Mouse (Mus musculus) urinary bladder, postnatal 4 days (tissue): ENCODE data around the gene Ctc1.

ENCODE experiments used
- DNase-seq, 2 experiments: peaks; one replicate each; pipeline ENCODE4 v3.0.0; 2021 to 2022; ENCODE audit warnings: low spot score in 2 of 2

The Ctc1 gene

DNA sequence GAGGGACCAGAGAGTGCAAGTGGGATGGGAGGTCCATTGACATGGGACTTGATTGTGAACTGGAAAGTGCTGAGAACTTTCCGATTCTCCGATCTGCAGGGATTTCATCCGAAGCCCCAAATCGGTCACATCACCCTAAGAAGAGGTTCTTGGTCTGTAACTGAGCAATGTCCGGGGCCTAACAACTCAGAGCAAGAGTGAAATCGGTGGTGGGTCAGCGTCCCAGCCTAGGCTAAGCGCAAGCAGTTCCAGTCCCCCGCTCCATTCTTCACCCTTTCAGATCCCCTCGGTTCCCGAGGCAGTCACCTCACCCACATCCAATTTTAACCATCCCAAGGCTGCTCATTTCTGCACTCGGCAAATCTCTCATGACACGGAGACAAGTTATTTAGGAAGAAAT lies 54.4 kb downstream of the Ctc1 start:
- no peak for DNase-seq

- DNase-seq = peak; percentile 90 to 94
These were observed 55.0 kb downstream of the Ctc1 start, which contains the start of gene Tmem107 for GRCm38 (mm10) chr11:69070590-69071222. Gene Tmem107 (plus strand): TSS chr11:69070806.

DNA sequence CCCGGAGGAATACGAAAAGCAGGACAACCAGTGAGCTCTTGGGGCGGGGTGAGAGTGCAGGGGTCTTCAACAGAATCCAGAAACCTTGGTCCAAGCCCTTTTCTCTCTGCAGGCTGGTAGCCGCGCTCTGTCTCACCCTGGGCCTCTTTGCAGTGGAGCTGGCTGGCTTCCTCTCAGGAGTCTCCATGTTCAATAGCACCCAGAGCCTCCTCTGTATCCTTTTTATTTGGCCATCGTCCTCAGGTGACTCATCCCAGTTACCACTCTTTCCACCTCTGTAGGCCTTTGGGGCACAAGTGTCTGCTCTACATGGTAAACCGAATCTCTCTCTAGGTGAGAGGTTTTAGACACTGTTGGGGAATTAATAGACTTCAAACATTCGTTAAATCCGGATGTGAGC lies 55.6 kb downstream of the Ctc1 start:
- no peak for DNase-seq

DNA sequence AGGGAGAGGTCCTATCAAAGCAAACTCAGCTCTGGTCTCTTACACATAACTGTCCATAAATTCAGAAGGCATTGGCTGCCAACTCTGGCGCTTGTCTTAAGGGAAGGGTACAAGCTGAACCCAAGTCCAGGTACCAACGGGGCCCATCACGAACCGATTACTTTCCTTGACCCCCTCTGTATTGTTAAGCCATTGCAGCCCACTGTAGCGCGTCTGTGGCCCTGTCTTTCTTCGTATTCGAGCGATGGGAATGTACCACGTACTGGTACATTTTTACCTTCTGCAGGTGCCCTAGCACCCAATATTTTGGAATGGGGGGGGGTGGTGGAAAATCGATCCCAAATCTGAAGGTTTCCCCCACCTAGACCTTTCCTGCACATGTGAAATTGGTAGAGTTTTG lies 56.5 kb downstream of the Ctc1 start:
- no peak for DNase-seq

DNA sequence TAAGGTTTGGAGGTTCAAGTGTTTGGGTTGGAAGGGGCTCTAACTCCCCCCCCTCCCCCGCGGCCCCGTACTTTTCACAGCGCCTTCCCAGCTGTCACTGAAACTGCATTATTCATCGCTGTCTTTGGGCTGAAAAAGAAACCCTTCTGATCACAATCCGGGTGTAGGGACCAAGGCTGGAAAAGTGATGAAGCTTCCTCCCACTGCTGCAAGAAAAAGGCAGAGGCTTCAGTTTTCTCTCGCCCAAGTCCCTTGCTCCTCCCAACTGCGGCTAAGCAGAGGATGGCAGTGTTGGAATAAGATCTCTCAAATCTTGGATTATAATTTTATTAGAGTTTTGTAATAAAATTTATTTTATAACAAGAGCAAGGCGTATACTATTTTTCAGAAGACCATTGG lies 57.0 kb downstream of the Ctc1 start:
- no peak for DNase-seq

GRCm38 (mm10) chr11:69073065-69073888 lies 57.6 kb downstream of the Ctc1 start:
- DNase-seq = peak in 1 of 2 experiments; percentile 67

DNA sequence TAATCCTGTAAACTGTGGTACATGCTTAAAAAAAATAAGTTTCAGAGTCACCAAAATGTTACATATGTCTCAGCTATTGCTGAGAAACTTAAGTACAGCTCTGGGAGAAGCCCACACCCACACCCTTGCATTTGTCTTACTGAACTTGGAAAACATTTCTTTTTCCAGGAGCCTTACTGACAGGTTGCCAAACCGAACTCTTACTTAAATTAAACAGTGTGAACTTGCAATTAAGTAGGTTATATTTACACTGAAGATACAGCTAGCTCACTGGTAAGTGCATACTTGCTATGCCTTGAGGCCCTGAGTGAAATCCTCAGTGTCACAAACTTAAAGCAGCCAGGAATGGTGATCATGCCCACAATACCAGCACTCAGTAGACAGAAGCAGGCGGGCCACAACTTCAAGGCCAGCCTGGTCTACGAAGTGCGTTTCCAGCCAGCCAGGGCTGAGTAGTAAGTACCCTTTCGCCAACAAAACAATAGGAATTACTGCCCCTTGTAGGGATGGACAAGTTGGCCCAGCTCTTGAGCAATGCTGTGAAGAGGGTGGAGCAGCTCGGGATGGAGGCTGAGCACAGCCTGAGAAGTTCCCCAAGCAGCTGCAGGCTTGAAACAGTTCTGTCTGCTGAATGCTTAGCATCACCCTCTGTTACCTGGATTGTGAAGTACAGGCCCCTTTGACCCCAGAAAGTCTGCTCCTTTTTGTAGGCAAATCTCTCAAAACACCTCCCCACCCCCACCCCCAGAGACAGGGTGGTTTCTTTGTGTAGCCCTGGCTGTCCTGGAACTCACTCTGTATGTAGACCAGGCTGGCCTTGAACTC lies 58.5 kb downstream of the Ctc1 start:
- no peak for DNase-seq

DNA sequence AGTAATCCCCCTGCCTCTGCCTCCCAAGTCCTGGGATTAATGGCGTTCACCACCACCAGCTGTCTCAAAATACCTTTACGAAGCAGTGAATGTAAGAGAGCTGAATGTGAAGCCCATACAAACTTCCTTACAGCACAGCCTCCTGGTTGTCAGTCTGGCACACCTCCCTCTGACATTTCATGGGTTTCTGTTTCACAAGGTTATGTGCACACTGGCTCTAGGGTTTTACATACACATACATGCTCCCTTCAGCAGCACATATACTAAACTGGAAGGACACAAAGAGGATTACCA lies 59.0 kb downstream of the Ctc1 start:
- no peak for DNase-seq

GRCm38 (mm10) chr11:69075764-69076479 lies 60.2 kb downstream of the Ctc1 start:
- DNase-seq = no peak

- DNase-seq = no peak
These were observed 60.9 kb downstream of the Ctc1 start for GRCm38 (mm10) chr11:69076572-69076971.

DNA sequence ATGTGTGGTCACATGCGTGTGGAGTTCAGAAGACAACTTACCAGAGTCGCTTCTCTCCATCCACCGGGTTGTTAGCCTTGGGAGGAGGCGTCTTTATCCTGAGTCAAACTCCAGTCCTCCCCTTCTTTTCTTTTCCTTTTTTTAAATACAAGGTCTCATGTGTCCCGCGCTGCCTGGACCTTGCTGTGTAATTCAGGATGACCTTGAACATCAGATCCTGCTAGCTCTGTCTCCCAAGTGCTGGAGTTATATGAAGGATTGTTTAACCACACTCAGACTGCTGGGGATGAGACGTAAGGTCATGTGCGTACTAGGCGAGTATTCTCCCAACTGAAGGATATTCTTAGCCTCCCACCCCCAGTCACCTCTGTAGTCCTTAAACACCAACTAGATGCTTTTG lies 61.6 kb downstream of the Ctc1 start:
- no peak for DNase-seq

DNA sequence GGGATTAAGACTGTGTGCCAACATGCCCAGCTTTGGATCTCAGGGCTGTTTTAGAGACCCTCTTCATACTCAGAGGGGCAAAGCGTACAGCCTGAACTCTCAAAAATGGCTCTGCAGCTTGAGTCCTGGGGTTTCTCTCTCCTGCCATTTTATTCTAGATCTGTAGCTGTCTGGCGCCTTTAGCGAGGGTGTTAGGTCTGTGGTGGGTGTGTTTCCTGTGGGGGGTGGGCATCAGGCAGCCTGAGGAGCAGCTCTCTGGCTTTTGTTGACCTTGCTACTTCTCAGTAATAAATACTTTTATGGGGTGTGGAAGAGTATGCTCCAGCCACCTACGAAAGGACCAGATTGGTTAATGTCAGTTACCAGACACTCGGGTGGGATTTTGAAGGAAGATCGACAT lies 62.3 kb downstream of the Ctc1 start:
- DNase-seq = no peak

DNA sequence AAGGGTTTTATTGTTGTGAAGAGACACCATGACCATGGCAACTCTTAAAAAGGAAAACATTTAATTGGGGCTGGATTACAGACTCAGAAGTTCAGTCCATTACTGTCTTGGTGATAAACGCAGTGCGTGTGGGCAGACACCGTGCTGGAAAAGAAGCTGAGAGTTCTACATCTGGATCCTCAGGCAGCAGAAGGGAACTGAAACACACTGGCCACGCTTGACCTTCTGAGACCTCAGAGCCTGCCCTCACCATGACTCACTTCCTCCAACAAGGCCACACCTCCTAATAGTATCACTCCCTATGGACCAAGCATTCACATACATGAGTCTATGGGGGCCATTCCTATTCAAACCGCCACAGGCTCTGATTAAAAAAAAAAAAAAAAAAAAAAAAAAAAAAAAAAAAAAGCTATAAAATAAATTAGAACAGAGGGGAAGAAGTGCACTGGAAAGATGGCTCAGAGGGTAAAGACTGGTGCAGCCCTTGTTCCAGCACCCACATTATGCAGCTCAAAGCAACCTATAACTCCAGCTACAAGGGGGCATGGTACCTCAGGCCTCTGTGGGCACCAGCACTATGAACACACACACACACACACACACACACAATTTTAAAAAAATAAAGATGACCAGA lies 63.2 kb downstream of the Ctc1 start:
- DNase-seq = no peak

GRCm38 (mm10) chr11:69080102-69080854 lies 64.6 kb downstream of the Ctc1 start:
- peak in 1 of 2 experiments; percentile 14 for DNase-seq

- no peak for DNase-seq
These were observed 65.1 kb downstream of the Ctc1 start for GRCm38 (mm10) chr11:69080855-69081222.

DNA sequence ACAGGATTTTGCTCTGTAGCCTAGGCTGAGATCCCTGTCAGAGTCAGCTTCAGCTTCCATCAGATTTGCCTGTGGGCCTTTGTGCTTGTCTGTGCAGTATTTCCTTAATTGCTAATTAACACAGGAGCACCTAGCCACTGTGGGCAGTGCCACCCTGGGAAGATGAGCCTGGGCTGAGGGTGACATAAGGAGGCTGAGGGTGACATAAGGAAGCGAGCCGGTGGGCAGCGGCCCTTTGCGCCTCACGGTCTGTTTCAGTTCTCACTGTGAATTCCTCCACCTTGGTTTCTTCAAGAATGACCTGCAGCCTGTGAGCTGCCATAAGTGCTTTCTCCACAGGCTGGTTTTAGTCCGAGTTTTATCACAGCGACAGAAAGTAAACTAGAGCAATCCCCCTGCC lies 65.9 kb downstream of the Ctc1 start:
- DNase-seq = no peak

GRCm38 (mm10) chr11:69085608-69086007 lies 69.9 kb downstream of the Ctc1 start:
- no peak for DNase-seq
